Mouse (Mus musculus) inflammation-experienced regulatory T-cells (primary cell): Measurements from ENCODE around the gene Syngr3. TPM values are rescaled to one million over a fixed set of nuclear protein-coding genes. Genes with fewer than 3 reads are reported as not detected.

Experiments
- polyA plus RNA-seq, 2 experiments: library from polyadenylated mRNA; unstranded; fragments of 100-300 nt; shearing (Covaris generic); gene quantifications; one replicate each; pipeline ENCODE4 v1.2.1; 2017

The Syngr3 gene
- 1 to 10 TPM in 1 of 2 experiments, under 1 TPM in 1; 0.42 to 1.3 TPM for polyA plus RNA-seq

GRCm38 (mm10) chr17:24689251-24690081 is at the start of gene Syngr3:
Gene Syngr3 (minus strand): TSS chr17:24689955.

GRCm38 (mm10) chr17:24736330-24737051 is 46.7 kb upstream of the Syngr3 start, which contains the start of gene Msrb1:
Gene Msrb1 (plus strand): TSS chr17:24736642.

GRCm38 (mm10) chr17:24727618-24728017 is 37.9 kb upstream of the Syngr3 start, which contains the start of gene Rpl3l:
Gene Rpl3l (plus strand): TSS chr17:24727820.

GRCm38 (mm10) chr17:24724184-24724583 is 34.4 kb upstream of the Syngr3 start, which contains the start of gene Ndufb10:
Gene Ndufb10 (minus strand): TSS chr17:24724478.

GRCm38 (mm10) chr17:24717943-24718342 is 28.2 kb upstream of the Syngr3 start, which contains the start of the genes Rnf151 and Rps2:
Gene Rnf151 (minus strand): TSS chr17:24718063.
Gene Rps2 (plus strand): TSS chr17:24718116.

GRCm38 (mm10) chr17:24706982-24707800 is 17.4 kb upstream of the Syngr3 start, which contains the start of gene Tbl3:
Gene Tbl3 (minus strand): TSS chr17:24707660.

GRCm38 (mm10) chr17:24696011-24696697 is 6.4 kb upstream of the Syngr3 start, which contains the start of the genes Gfer and Noxo1:
Gene Gfer (minus strand): TSS chr17:24696156.
Gene Noxo1 (plus strand): TSS chr17:24696234.

GRCm38 (mm10) chr17:24669545-24670245 is 20.1 kb downstream of the Syngr3 start, which contains the start of gene Zfp598:
Gene Zfp598 (plus strand): TSS chr17:24669687.

GRCm38 (mm10) chr17:24658017-24658758 is 31.6 kb downstream of the Syngr3 start, which contains the start of gene Npw:
Gene Npw (minus strand): TSS chr17:24658457.

GRCm38 (mm10) chr17:24650070-24650616 is 39.6 kb downstream of the Syngr3 start, which contains the start of gene Slc9a3r2:
Gene Slc9a3r2 (minus strand): TSS chr17:24650327.

Other genes with a start within 250 kb of the Syngr3 start
- gene Dnase1l2, start 246.8 kb downstream of the Syngr3 start, polyA plus RNA-seq: 10 to 100 TPM in 1 of 2 experiments, 1 to 10 TPM in 1; 4.8 to 10.4 TPM
- gene E4f1, start 219.6 kb downstream of the Syngr3 start, polyA plus RNA-seq: 100 to 1,000 TPM; 101 to 133 TPM
- 10 to 100 TPM; 40.5 to 44.7 TPM for gene Pgp, start 219.6 kb downstream of the Syngr3 start, polyA plus RNA-seq
- under 1 TPM in 1 of 2 experiments, not detected in 1; 0.55 TPM for gene Bricd5, start 216.1 kb downstream of the Syngr3 start, polyA plus RNA-seq
- 10 to 100 TPM; 20.4 to 29.8 TPM for gene Mlst8, start 210.9 kb downstream of the Syngr3 start, polyA plus RNA-seq
- 1 to 10 TPM in 1 of 2 experiments, under 1 TPM in 1; 0.68 to 6.5 TPM for gene Caskin1, start 201.4 kb downstream of the Syngr3 start, polyA plus RNA-seq
- gene Traf7, start 162.0 kb downstream of the Syngr3 start, polyA plus RNA-seq: 10 to 100 TPM; 71.3 to 72.8 TPM
- gene Rab26, start 155.7 kb downstream of the Syngr3 start, polyA plus RNA-seq: 1 to 10 TPM; 5.4 to 9.0 TPM
- 10 to 100 TPM; 42.0 to 67.1 TPM for gene Pkd1, start 140.1 kb downstream of the Syngr3 start, polyA plus RNA-seq
- 10 to 100 TPM; 46.6 to 49.7 TPM for gene Tsc2, start 57.3 kb downstream of the Syngr3 start, polyA plus RNA-seq
- 1 to 10 TPM; 5.8 to 8.3 TPM for gene Nthl1, start 57.3 kb downstream of the Syngr3 start, polyA plus RNA-seq
- gene Slc9a3r2, start 39.6 kb downstream of the Syngr3 start, polyA plus RNA-seq: under 1 TPM in 1 of 2 experiments, not detected in 1; 0.68 TPM
- gene Npw, start 31.5 kb downstream of the Syngr3 start, polyA plus RNA-seq: not detected
- 10 to 100 TPM; 18.3 to 27.2 TPM for gene Zfp598, start 20.3 kb downstream of the Syngr3 start, polyA plus RNA-seq
- gene Gfer, start 6.2 kb upstream of the Syngr3 start, polyA plus RNA-seq: 10 to 100 TPM; 37.0 to 38.8 TPM
- gene Noxo1, start 6.3 kb upstream of the Syngr3 start, polyA plus RNA-seq: 1 to 10 TPM; 2.3 to 3.1 TPM
- 10 to 100 TPM; 51.3 to 56.7 TPM for gene Tbl3, start 17.7 kb upstream of the Syngr3 start, polyA plus RNA-seq
- under 1 TPM in 1 of 2 experiments, not detected in 1; 0.22 TPM for gene Rnf151, start 28.1 kb upstream of the Syngr3 start, polyA plus RNA-seq
- gene Rps2, start 28.2 kb upstream of the Syngr3 start, polyA plus RNA-seq: 100 to 1,000 TPM; 677 to 785 TPM
- 100 to 1,000 TPM; 194 to 233 TPM for gene Ndufb10, start 34.5 kb upstream of the Syngr3 start, polyA plus RNA-seq
- under 1 TPM in 1 of 2 experiments, not detected in 1; 0.27 TPM for gene Rpl3l, start 37.9 kb upstream of the Syngr3 start, polyA plus RNA-seq
- 10 to 100 TPM; 11.8 to 15.4 TPM for gene Msrb1, start 46.7 kb upstream of the Syngr3 start, polyA plus RNA-seq
- not detected for gene Hs3st6, start 63.0 kb upstream of the Syngr3 start, polyA plus RNA-seq
- gene Meiob, start 114.3 kb upstream of the Syngr3 start, polyA plus RNA-seq: 1 to 10 TPM in 1 of 2 experiments, under 1 TPM in 1; 0.28 to 1.3 TPM
- 10 to 100 TPM; 32.9 to 51.8 TPM for gene Hagh, start 150.2 kb upstream of the Syngr3 start, polyA plus RNA-seq
- gene Fahd1, start 160.4 kb upstream of the Syngr3 start, polyA plus RNA-seq: 1 to 10 TPM; 2.0 to 4.4 TPM
- under 1 TPM; 0.71 to 0.89 TPM for gene Igfals, start 176.0 kb upstream of the Syngr3 start, polyA plus RNA-seq
- 100 to 1,000 TPM in 1 of 2 experiments, 10 to 100 TPM in 1; 98.2 to 103 TPM for gene Nubp2, start 196.4 kb upstream of the Syngr3 start, polyA plus RNA-seq
- 10 to 100 TPM; 64.7 to 65.4 TPM for gene Spsb3, start 196.7 kb upstream of the Syngr3 start, polyA plus RNA-seq
- gene Eme2, start 205.1 kb upstream of the Syngr3 start, polyA plus RNA-seq: 10 to 100 TPM; 45.4 to 49.2 TPM
- 10 to 100 TPM; 75.4 to 84.7 TPM for gene Mrps34, start 205.2 kb upstream of the Syngr3 start, polyA plus RNA-seq
- gene Nme3, start 206.5 kb upstream of the Syngr3 start, polyA plus RNA-seq: 10 to 100 TPM; 41.3 to 53.5 TPM
- gene Mapk8ip3, start 247.0 kb upstream of the Syngr3 start, polyA plus RNA-seq: 10 to 100 TPM; 47.9 to 60.0 TPM